Mouse (Mus musculus): ENCODE results near the gene Gal3st1. TPM values are rescaled to one million over a fixed set of nuclear protein-coding genes. Genes with fewer than 3 reads are reported as not detected.

Gene Gal3st1
- total and polyA plus RNA-seq, 3 experiments: 0.08 TPM; not detected in 2

GRCm38 (mm10) chr11:4027561-4028334 is 44.3 kb downstream of the Gal3st1 start:
- TF ChIP-seq ELF1 (IDR thresholded peaks at IDR 0.05; ENCODE audit: low read depth, low read length): no peak
- TF ChIP-seq SMC3 (IDR thresholded peaks at IDR 0.05; ENCODE audit: low read depth, low read length): no peak
- TF ChIP-seq SIN3A (IDR thresholded peaks at IDR 0.05; ENCODE audit: low read length): no peak
- no peak for TF ChIP-seq BHLHE40 (IDR thresholded peaks at IDR 0.05; ENCODE audit: low read depth, low read length)
- no peak for TF ChIP-seq NRF1 (IDR thresholded peaks at IDR 0.05; ENCODE audit: low read depth, low read length)
- Histone ChIP-seq H3K9ac (ENCODE audit: insufficient read depth, low read depth) (no peak overlapping the region), H3K4me2 (ENCODE audit: insufficient read depth, low read depth, poor library complexity, severe bottlenecking) (no peak overlapping the region), H3K4me3 (replicated peaks in 1 of 3; ENCODE audit: low read depth in 2 of 3, low read length in 2 of 3, poor library complexity in 1 of 3) (no peak overlapping the region), H3K79me2 (replicated peaks; ENCODE audit: control insufficient read depth, extremely low read depth, insufficient read depth, poor library complexity, severe bottlenecking) (no peaks in the 10 kb centered on the region), H3K27me3 (replicated peaks) (peaks cover 12% of the 10 kb centered on the region), H3K4me1 (ENCODE audit: control insufficient read depth in 1 of 2, insufficient read depth in 2 of 2) (peaks cover 13 to 26% of the 10 kb centered on the region in 2 experiments), H3K9me3 (replicated peaks; ENCODE audit: low read length) (peaks cover 2% of the 10 kb centered on the region), H3K27ac (ENCODE audit: insufficient read depth, low read depth) (no peak overlapping the region), H3K36me3 (replicated peaks in 1 of 2; ENCODE audit: control insufficient read depth in 1 of 2, insufficient read depth in 1 of 2, low read length in 1 of 2) (no peaks in the 10 kb centered on the region)
- in situ Hi-C loops (cut with MboI; ENCODE audit: low pct_ligation_motif_present, low pct_unique_long_range_greater_than_20kb, low sequenced_read_pairs) (no loop called here), dilution Hi-C loops (cut with MboI; ENCODE audit: extremely low pct_ligation_motif_present, extremely low pct_unique_long_range_greater_than_20kb, low sequenced_read_pairs) (no loop called here)
- DNase-seq (ENCODE audit: extremely low read depth): no peak

- H3K27ac ChIP-seq (ENCODE audit: insufficient read depth, low read depth): no peak overlapping the region
- dilution Hi-C loops (cut with MboI; ENCODE audit: extremely low pct_ligation_motif_present, extremely low pct_unique_long_range_greater_than_20kb, low sequenced_read_pairs) (no loop called here), in situ Hi-C loops (cut with MboI; ENCODE audit: low pct_ligation_motif_present, low pct_unique_long_range_greater_than_20kb, low sequenced_read_pairs) (no loop called here)
- H3K36me3 ChIP-seq (replicated peaks in 1 of 2; ENCODE audit: control insufficient read depth in 1 of 2, insufficient read depth in 1 of 2, low read length in 1 of 2): no peaks in the 10 kb centered on the region
- no peak for DNase-seq (ENCODE audit: extremely low read depth)
- H3K9ac ChIP-seq (ENCODE audit: insufficient read depth, low read depth): no peak overlapping the region
- H3K27me3 ChIP-seq (replicated peaks): peaks cover 8% of the 10 kb centered on the region
- H3K4me2 ChIP-seq (ENCODE audit: insufficient read depth, low read depth, poor library complexity, severe bottlenecking): no peak overlapping the region
- H3K79me2 ChIP-seq (replicated peaks; ENCODE audit: control insufficient read depth, extremely low read depth, insufficient read depth, poor library complexity, severe bottlenecking): no peaks in the 10 kb centered on the region
- H3K4me1 ChIP-seq (ENCODE audit: control insufficient read depth in 1 of 2, insufficient read depth in 2 of 2): peaks cover 13 to 40% of the 10 kb centered on the region in 2 experiments
- no peaks in the 10 kb centered on the region for H3K9me3 ChIP-seq (replicated peaks; ENCODE audit: low read length)
- H3K4me3 ChIP-seq (replicated peaks in 1 of 3; ENCODE audit: low read depth in 2 of 3, low read length in 2 of 3, poor library complexity in 1 of 3): no peak overlapping the region
- TF ChIP-seq CTCF (conservative IDR thresholded peaks at IDR 0.05 in 1 of 2, IDR thresholded peaks at IDR 0.05 in 1 of 2; ENCODE audit: low read depth in 2 of 2, low read length in 2 of 2) (peak in 1 of 2 experiments; percentile 22; a peak in 1 of 4 replicates), USF1 (IDR thresholded peaks at IDR 0.05; ENCODE audit: low read depth, low read length) (no peak)
Observed at GRCm38 (mm10) chr11:4029343-4029742, 45.9 kb downstream of the Gal3st1 start.

GRCm38 (mm10) chr11:4031126-4031941 is 47.9 kb downstream of the Gal3st1 start, which contains the start of gene Sec14l4:
TSS of gene Sec14l4 (plus strand) at chr11:4031462.
- no peaks in the 10 kb centered on the region for H3K9me3 ChIP-seq (replicated peaks; ENCODE audit: low read length)
- DNase-seq (ENCODE audit: extremely low read depth): no peak
- H3K27ac ChIP-seq (ENCODE audit: insufficient read depth, low read depth): no peak within 1 kb of the TSS
- no peaks in the 10 kb centered on the region for H3K27me3 ChIP-seq (replicated peaks)
- no peak within 1 kb of the TSS for H3K4me2 ChIP-seq (ENCODE audit: insufficient read depth, low read depth, poor library complexity, severe bottlenecking)
- in situ Hi-C loops (cut with MboI; ENCODE audit: low pct_ligation_motif_present, low pct_unique_long_range_greater_than_20kb, low sequenced_read_pairs) (no loop called here), dilution Hi-C loops (cut with MboI; ENCODE audit: extremely low pct_ligation_motif_present, extremely low pct_unique_long_range_greater_than_20kb, low sequenced_read_pairs) (no loop called here)
- no peaks in the 10 kb centered on the region for H3K36me3 ChIP-seq (replicated peaks in 1 of 2; ENCODE audit: control insufficient read depth in 1 of 2, insufficient read depth in 1 of 2, low read length in 1 of 2)
- peaks cover 28 to 60% of the 10 kb centered on the region in 2 experiments for H3K4me1 ChIP-seq (ENCODE audit: control insufficient read depth in 1 of 2, insufficient read depth in 2 of 2)
- no peaks in the 10 kb centered on the region for H3K79me2 ChIP-seq (replicated peaks; ENCODE audit: control insufficient read depth, extremely low read depth, insufficient read depth, poor library complexity, severe bottlenecking)
- peak within 1 kb of the TSS in 1 of 3 experiments; percentile 10 for H3K4me3 ChIP-seq (replicated peaks in 1 of 3; ENCODE audit: low read depth in 2 of 3, low read length in 2 of 3, poor library complexity in 1 of 3)
- TF ChIP-seq POLR2AphosphoS2 (IDR thresholded peaks at IDR 0.05; ENCODE audit: low read depth, low read length) (no peak), MAZ (IDR thresholded peaks at IDR 0.05; ENCODE audit: low read depth, low read length) (no peak), ZC3H11A (IDR thresholded peaks at IDR 0.05; ENCODE audit: low read depth, low read length) (no peak), JUND (conservative IDR thresholded peaks at IDR 0.05; ENCODE audit: low read depth, low read length) (no peak), CTCF (conservative IDR thresholded peaks at IDR 0.05 in 1 of 2, IDR thresholded peaks at IDR 0.05 in 1 of 2; ENCODE audit: low read depth in 2 of 2, low read length in 2 of 2) (no peak)
- no peak within 1 kb of the TSS for H3K9ac ChIP-seq (ENCODE audit: insufficient read depth, low read depth)
